Mouse (Mus musculus) erythroblast, embryonic 14.5 days (primary cell): ENCODE measurements around the gene Muc1. TPM values are rescaled to one million over a fixed set of nuclear protein-coding genes. Genes with fewer than 3 reads are reported as not detected.

ENCODE experiments used
- H3K27me3 ChIP-seq: 2 replicates; pipeline ENCODE4 v1.6.1; 2012; ENCODE audit warnings: inconsistent platforms; ENCODE audit not compliant: control insufficient read depth
- H3K36me3 ChIP-seq: 2 replicates; pipeline ENCODE4 v1.6.1; 2012; ENCODE audit warnings: mild to moderate bottlenecking, inconsistent platforms; ENCODE audit not compliant: control insufficient read depth
- H3K4me1 ChIP-seq: 2 replicates; pipeline ENCODE4 v1.6.1; 2012; ENCODE audit warnings: inconsistent platforms; ENCODE audit not compliant: control insufficient read depth
- H3K4me3 ChIP-seq: replicated peaks from 2 replicates; pipeline ENCODE3; 2012; ENCODE audit warnings: moderate library complexity, mild to moderate bottlenecking, inconsistent platforms
- H3K9me3 ChIP-seq: 2 replicates; pipeline ENCODE4 v1.6.1; 2012; ENCODE audit warnings: low read length, inconsistent platforms, mixed read lengths; ENCODE audit not compliant: control insufficient read depth
- GATA1 ChIP-seq: IDR thresholded peaks from 2 replicates; pipeline ENCODE4 v1.6.1; 2012; ENCODE audit warnings: low read length, inconsistent platforms, mixed read lengths
- TAL1 ChIP-seq: IDR thresholded peaks from 3 replicates; pipeline ENCODE4 v1.6.1; 2012; ENCODE audit warnings: low read length, inconsistent platforms, mixed read lengths
- polyA plus RNA-seq: library from polyadenylated mRNA; stranded (reverse); fragments of >175 nt; gene quantifications from 2 replicates; pipeline ENCODE4 v1.2.3, GENCODE M21; 2012

Muc1 gene
- polyA plus RNA-seq, 1 experiment: not detected

GRCm38 (mm10) chr3:89228180-89228549 lies 692 bp upstream of the Muc1 start:
- Histone ChIP-seq H3K4me3 (peak overlapping the region; percentile 58), H3K27me3 (peaks cover 84% of the 10 kb centered on the region), H3K4me1 (peaks cover 18% of the 10 kb centered on the region), H3K36me3 (no peaks in the 10 kb centered on the region), H3K9me3 (no peaks in the 10 kb centered on the region; the same call in 1 of the 2 replicates)
- no peak for TF ChIP-seq TAL1
- TF ChIP-seq GATA1: no peak

- H3K4me1 ChIP-seq: peaks cover 19% of the 10 kb centered on the region
- no peaks in the 10 kb centered on the region; the same call in 1 of the 2 replicates for H3K9me3 ChIP-seq
- H3K36me3 ChIP-seq: no peaks in the 10 kb centered on the region
- no peak overlapping the region for H3K4me3 ChIP-seq
- H3K27me3 ChIP-seq: peaks cover 76% of the 10 kb centered on the region
- TF ChIP-seq GATA1: no peak
- TF ChIP-seq TAL1: no peak
Measured at GRCm38 (mm10) chr3:89229276-89229675, 419 bp downstream of the Muc1 start.

GRCm38 (mm10) chr3:89230561-89230960 lies 1.7 kb downstream of the Muc1 start:
- H3K4me3 ChIP-seq: no peak overlapping the region
- no peaks in the 10 kb centered on the region for H3K36me3 ChIP-seq
- TF ChIP-seq GATA1: no peak
- TF ChIP-seq TAL1: no peak
- no peaks in the 10 kb centered on the region; the same call in 1 of the 2 replicates for H3K9me3 ChIP-seq
- H3K27me3 ChIP-seq: peaks cover 66% of the 10 kb centered on the region
- H3K4me1 ChIP-seq: peaks cover 19% of the 10 kb centered on the region

GRCm38 (mm10) chr3:89231345-89231744 lies 2.5 kb downstream of the Muc1 start:
- Histone ChIP-seq H3K4me1 (peaks cover 19% of the 10 kb centered on the region), H3K4me3 (no peak overlapping the region), H3K27me3 (peaks cover 59% of the 10 kb centered on the region), H3K36me3 (no peaks in the 10 kb centered on the region), H3K9me3 (no peaks in the 10 kb centered on the region)
- TF ChIP-seq TAL1 (no peak), GATA1 (no peak)

- 0 out of 2 replicates have a peak, but pooled peaks have one; percentile 8 for TF ChIP-seq GATA1
- TF ChIP-seq TAL1: no peak
- H3K9me3 ChIP-seq: no peaks in the 10 kb centered on the region
- H3K27me3 ChIP-seq: peaks cover 54% of the 10 kb centered on the region
- H3K4me3 ChIP-seq: no peak overlapping the region
- H3K4me1 ChIP-seq: peaks cover 19% of the 10 kb centered on the region
- no peaks in the 10 kb centered on the region for H3K36me3 ChIP-seq
Measured at GRCm38 (mm10) chr3:89231772-89232275, 3.0 kb downstream of the Muc1 start.

- no peak overlapping the region for H3K4me3 ChIP-seq
- no peaks in the 10 kb centered on the region for H3K9me3 ChIP-seq
- peaks cover 13% of the 10 kb centered on the region for H3K4me1 ChIP-seq
- TF ChIP-seq TAL1 (no peak), GATA1 (no peak)
- no peaks in the 10 kb centered on the region for H3K36me3 ChIP-seq
- H3K27me3 ChIP-seq: peaks cover 47% of the 10 kb centered on the region
Measured at GRCm38 (mm10) chr3:89232614-89233013, 3.8 kb downstream of the Muc1 start.

- no peaks in the 10 kb centered on the region for H3K36me3 ChIP-seq
- no peak overlapping the region for H3K4me3 ChIP-seq
- peaks cover 4% of the 10 kb centered on the region for H3K4me1 ChIP-seq
- H3K9me3 ChIP-seq: no peaks in the 10 kb centered on the region
- peaks cover 41% of the 10 kb centered on the region for H3K27me3 ChIP-seq
- TF ChIP-seq GATA1 (no peak), TAL1 (no peak)
Measured at GRCm38 (mm10) chr3:89233562-89234110, 4.8 kb downstream of the Muc1 start.

GRCm38 (mm10) chr3:89236516-89236915 lies 7.7 kb downstream of the Muc1 start:
- H3K4me1 ChIP-seq: peaks cover 2% of the 10 kb centered on the region
- TF ChIP-seq GATA1 (no peak), TAL1 (no peak)
- peaks cover 12% of the 10 kb centered on the region for H3K27me3 ChIP-seq
- no peaks in the 10 kb centered on the region for H3K9me3 ChIP-seq
- H3K4me3 ChIP-seq: no peak overlapping the region
- H3K36me3 ChIP-seq: no peaks in the 10 kb centered on the region

GRCm38 (mm10) chr3:89237682-89238081 lies 8.8 kb downstream of the Muc1 start:
- Histone ChIP-seq H3K4me3 (no peak overlapping the region), H3K36me3 (no peaks in the 10 kb centered on the region), H3K9me3 (no peaks in the 10 kb centered on the region), H3K27me3 (peaks cover 6% of the 10 kb centered on the region), H3K4me1 (peaks cover 2% of the 10 kb centered on the region)
- TF ChIP-seq TAL1 (no peak), GATA1 (no peak)

GRCm38 (mm10) chr3:89238494-89238893 lies 9.6 kb downstream of the Muc1 start:
- H3K4me1 ChIP-seq: peaks cover 2% of the 10 kb centered on the region
- TF ChIP-seq TAL1 (no peak), GATA1 (no peak)
- H3K27me3 ChIP-seq: peaks cover 9% of the 10 kb centered on the region
- no peak overlapping the region for H3K4me3 ChIP-seq
- H3K9me3 ChIP-seq: no peaks in the 10 kb centered on the region
- no peaks in the 10 kb centered on the region for H3K36me3 ChIP-seq
